Mouse (Mus musculus): ENCODE data around the gene Ptpn3.
A peak's percentile ranks its signal among the peaks of the same experiment; 100 is the strongest.

Gene Ptpn3

DNA sequence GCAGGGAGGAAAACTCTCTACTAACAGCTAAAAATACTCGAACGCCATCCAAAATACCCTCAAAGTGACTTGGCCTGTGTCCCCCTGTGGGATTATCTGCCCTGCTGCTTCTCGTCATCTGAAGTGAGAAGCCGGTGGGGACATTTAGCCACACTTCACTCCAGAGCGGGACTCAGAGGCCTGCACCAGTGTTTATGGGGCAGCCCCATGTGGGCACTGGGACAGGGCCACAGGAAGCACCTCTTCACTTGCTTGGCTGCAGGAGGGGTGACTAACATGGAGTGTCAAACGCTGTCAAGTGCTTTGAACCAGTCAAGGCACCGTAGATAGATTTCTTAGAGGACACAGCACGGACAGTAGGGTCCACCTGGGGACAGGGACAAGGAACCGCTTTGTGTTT lies 35.2 kb downstream of the Ptpn3 start:
- H3K4me1 ChIP-seq (replicated peaks; ENCODE audit: low read depth, low read length): peaks cover 20% of the 10 kb centered on the region
- no peak overlapping the region for H3K4me3 ChIP-seq (replicated peaks; ENCODE audit: low read length)
- TF ChIP-seq POU5F1 (IDR thresholded peaks at IDR 0.05; ENCODE audit: borderline replicate concordance, low read length) (no peak), CTCF (conservative IDR thresholded peaks at IDR 0.05; ENCODE audit: low read length) (no peak), NANOG (IDR thresholded peaks at IDR 0.05; ENCODE audit: borderline replicate concordance, low read length) (no peak)

GRCm38 (mm10) chr4:57263695-57264094 lies 37.9 kb downstream of the Ptpn3 start:
- TF ChIP-seq CTCF (conservative IDR thresholded peaks at IDR 0.05; ENCODE audit: low read length) (no peak), POU5F1 (IDR thresholded peaks at IDR 0.05; ENCODE audit: borderline replicate concordance, low read length) (no peak), NANOG (IDR thresholded peaks at IDR 0.05; ENCODE audit: borderline replicate concordance, low read length) (no peak)
- Histone ChIP-seq H3K27me3 (ENCODE audit: insufficient read depth, low read length) (no peaks in the 10 kb centered on the region), H3K4me1 (replicated peaks; ENCODE audit: low read depth, low read length) (peaks cover 15% of the 10 kb centered on the region), H3K4me3 (replicated peaks; ENCODE audit: low read length) (no peak overlapping the region), H3K36me3 (ENCODE audit: insufficient read depth, low read length) (peaks cover 92% of the 10 kb centered on the region), H3K9me3 (ENCODE audit: low read length) (no peaks in the 10 kb centered on the region)

More for the DNA sequence above, 35.2 kb downstream of the Ptpn3 start:
- H3K36me3 ChIP-seq (ENCODE audit: insufficient read depth, low read length): peaks cover 84% of the 10 kb centered on the region
- H3K9me3 ChIP-seq (ENCODE audit: low read length): no peaks in the 10 kb centered on the region
- no peaks in the 10 kb centered on the region for H3K27me3 ChIP-seq (ENCODE audit: insufficient read depth, low read length)

DNA sequence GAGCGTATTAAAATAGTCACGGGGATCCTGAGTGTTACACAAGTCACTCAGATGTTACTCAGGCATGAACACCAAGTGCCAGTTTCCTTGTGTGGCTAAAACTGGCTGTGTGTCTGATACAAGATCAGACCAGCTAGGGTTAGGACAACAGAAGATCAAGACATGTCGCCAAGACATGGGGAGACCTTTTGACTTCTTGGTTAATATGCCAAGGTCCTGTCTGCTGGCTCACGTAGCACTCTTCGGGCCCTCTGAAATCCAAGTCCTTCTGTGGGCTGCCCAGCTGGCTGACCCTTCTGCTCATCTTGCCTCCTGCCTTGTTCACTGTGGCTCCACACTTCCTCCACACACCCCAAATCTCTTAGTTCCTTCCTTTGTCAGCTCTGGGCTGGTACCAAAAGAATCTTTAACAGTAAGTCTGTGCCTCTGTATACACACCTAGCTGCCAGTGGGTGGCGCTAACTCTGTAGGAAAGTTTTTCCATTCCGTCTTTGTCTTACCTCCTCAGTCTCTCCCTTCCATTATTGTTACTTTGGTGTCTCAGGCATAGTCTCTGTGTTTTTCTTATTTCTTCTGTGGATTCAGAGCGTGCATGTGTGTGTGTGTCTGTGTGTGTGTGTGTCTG lies 38.5 kb downstream of the Ptpn3 start:
- H3K27me3 ChIP-seq (ENCODE audit: insufficient read depth, low read length): no peaks in the 10 kb centered on the region
- H3K4me3 ChIP-seq (replicated peaks; ENCODE audit: low read length): no peak overlapping the region
- TF ChIP-seq POU5F1 (IDR thresholded peaks at IDR 0.05; ENCODE audit: borderline replicate concordance, low read length): no peak
- peak; percentile 74 for TF ChIP-seq CTCF (conservative IDR thresholded peaks at IDR 0.05; ENCODE audit: low read length)
- peaks cover 20% of the 10 kb centered on the region for H3K4me1 ChIP-seq (replicated peaks; ENCODE audit: low read depth, low read length)
- H3K36me3 ChIP-seq (ENCODE audit: insufficient read depth, low read length): peaks cover 92% of the 10 kb centered on the region
- H3K9me3 ChIP-seq (ENCODE audit: low read length): no peaks in the 10 kb centered on the region

- TF ChIP-seq POU5F1 (IDR thresholded peaks at IDR 0.05; ENCODE audit: borderline replicate concordance, low read length) (no peak), NANOG (IDR thresholded peaks at IDR 0.05; ENCODE audit: borderline replicate concordance, low read length) (no peak), CTCF (conservative IDR thresholded peaks at IDR 0.05; ENCODE audit: low read length) (no peak)
- Histone ChIP-seq H3K4me3 (replicated peaks; ENCODE audit: low read length) (no peak overlapping the region), H3K36me3 (ENCODE audit: insufficient read depth, low read length) (peaks cover 92% of the 10 kb centered on the region), H3K4me1 (replicated peaks; ENCODE audit: low read depth, low read length) (peaks cover 22% of the 10 kb centered on the region), H3K9me3 (ENCODE audit: low read length) (no peaks in the 10 kb centered on the region), H3K27me3 (ENCODE audit: insufficient read depth, low read length) (no peaks in the 10 kb centered on the region)
Measured at GRCm38 (mm10) chr4:57262451-57262850, 39.2 kb downstream of the Ptpn3 start.

DNA sequence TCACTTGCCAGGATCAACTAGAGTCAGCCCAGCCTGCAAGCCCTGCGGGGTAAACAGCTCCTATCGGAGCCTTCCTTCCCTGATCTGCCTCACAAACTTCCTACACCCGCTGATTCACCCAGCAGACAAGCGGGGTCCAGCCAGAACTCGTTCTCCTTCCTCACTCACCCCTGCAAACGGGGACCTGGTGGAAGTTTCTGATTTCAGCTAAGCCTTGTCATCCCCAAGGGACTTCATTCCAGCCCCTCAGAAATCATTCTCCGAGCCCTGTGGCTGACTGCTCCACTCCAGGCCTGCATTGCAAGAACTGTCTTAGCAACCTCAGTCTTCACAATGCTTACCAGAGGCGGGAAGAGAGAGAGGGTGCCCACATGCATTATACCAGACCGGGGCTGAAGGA lies 39.8 kb downstream of the Ptpn3 start:
- Histone ChIP-seq H3K27me3 (ENCODE audit: insufficient read depth, low read length) (no peaks in the 10 kb centered on the region), H3K4me1 (replicated peaks; ENCODE audit: low read depth, low read length) (peaks cover 22% of the 10 kb centered on the region), H3K4me3 (replicated peaks; ENCODE audit: low read length) (no peak overlapping the region), H3K36me3 (ENCODE audit: insufficient read depth, low read length) (peaks cover 89% of the 10 kb centered on the region), H3K9me3 (ENCODE audit: low read length) (no peaks in the 10 kb centered on the region)
- TF ChIP-seq POU5F1 (IDR thresholded peaks at IDR 0.05; ENCODE audit: borderline replicate concordance, low read length): no peak
- no peak for TF ChIP-seq NANOG (IDR thresholded peaks at IDR 0.05; ENCODE audit: borderline replicate concordance, low read length)
- TF ChIP-seq CTCF (conservative IDR thresholded peaks at IDR 0.05; ENCODE audit: low read length): no peak

GRCm38 (mm10) chr4:57258159-57259035 lies 43.2 kb downstream of the Ptpn3 start:
- Histone ChIP-seq H3K4me1 (replicated peaks; ENCODE audit: low read depth, low read length) (peaks cover 22% of the 10 kb centered on the region), H3K9me3 (ENCODE audit: low read length) (no peaks in the 10 kb centered on the region), H3K36me3 (ENCODE audit: insufficient read depth, low read length) (peaks cover 81% of the 10 kb centered on the region), H3K4me3 (replicated peaks; ENCODE audit: low read length) (no peak overlapping the region), H3K27me3 (ENCODE audit: insufficient read depth, low read length) (no peaks in the 10 kb centered on the region)
- no peak for TF ChIP-seq CTCF (conservative IDR thresholded peaks at IDR 0.05; ENCODE audit: low read length)
- TF ChIP-seq NANOG (IDR thresholded peaks at IDR 0.05; ENCODE audit: borderline replicate concordance, low read length): no peak
- TF ChIP-seq POU5F1 (IDR thresholded peaks at IDR 0.05; ENCODE audit: borderline replicate concordance, low read length): no peak

DNA sequence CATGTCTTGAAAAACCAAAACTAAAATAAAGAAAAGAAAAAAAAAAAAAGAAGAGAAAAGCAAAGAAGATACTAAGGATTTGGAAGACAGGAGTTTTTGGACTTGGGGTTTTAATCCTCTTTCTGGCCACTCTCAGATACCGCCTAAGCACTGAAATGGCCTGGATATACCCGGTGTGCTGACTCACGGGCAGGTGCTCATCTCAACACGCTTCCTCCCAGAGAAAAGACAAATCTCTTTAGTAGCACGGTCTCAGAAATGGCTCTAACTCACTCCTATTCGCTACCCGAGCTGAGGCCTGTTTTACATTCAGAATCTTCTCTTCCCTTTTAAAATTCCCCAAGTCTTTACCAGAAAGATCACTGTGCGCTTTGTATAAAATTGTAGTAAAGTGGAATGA lies 44.2 kb downstream of the Ptpn3 start:
- TF ChIP-seq POU5F1 (IDR thresholded peaks at IDR 0.05; ENCODE audit: borderline replicate concordance, low read length) (no peak), CTCF (conservative IDR thresholded peaks at IDR 0.05; ENCODE audit: low read length) (no peak), NANOG (IDR thresholded peaks at IDR 0.05; ENCODE audit: borderline replicate concordance, low read length) (no peak)
- H3K4me3 ChIP-seq (replicated peaks; ENCODE audit: low read length): no peak overlapping the region
- peaks cover 19% of the 10 kb centered on the region for H3K4me1 ChIP-seq (replicated peaks; ENCODE audit: low read depth, low read length)
- no peaks in the 10 kb centered on the region for H3K9me3 ChIP-seq (ENCODE audit: low read length)
- H3K36me3 ChIP-seq (ENCODE audit: insufficient read depth, low read length): peaks cover 81% of the 10 kb centered on the region
- no peaks in the 10 kb centered on the region for H3K27me3 ChIP-seq (ENCODE audit: insufficient read depth, low read length)

- TF ChIP-seq NANOG (IDR thresholded peaks at IDR 0.05; ENCODE audit: borderline replicate concordance, low read length): no peak
- TF ChIP-seq CTCF (conservative IDR thresholded peaks at IDR 0.05; ENCODE audit: low read length): no peak
- TF ChIP-seq POU5F1 (IDR thresholded peaks at IDR 0.05; ENCODE audit: borderline replicate concordance, low read length): no peak
- peaks cover 82% of the 10 kb centered on the region for H3K36me3 ChIP-seq (ENCODE audit: insufficient read depth, low read length)
- H3K9me3 ChIP-seq (ENCODE audit: low read length): no peaks in the 10 kb centered on the region
- H3K4me3 ChIP-seq (replicated peaks; ENCODE audit: low read length): no peak overlapping the region
- peaks cover 17% of the 10 kb centered on the region for H3K4me1 ChIP-seq (replicated peaks; ENCODE audit: low read depth, low read length)
- H3K27me3 ChIP-seq (ENCODE audit: insufficient read depth, low read length): no peaks in the 10 kb centered on the region
Measured at GRCm38 (mm10) chr4:57256761-57257160, 44.9 kb downstream of the Ptpn3 start.

Data from E14TG2a.4 (cell line).